Comparison of ENCODE assay signal across 12 mouse cellular contexts in the genomic region with DNA sequence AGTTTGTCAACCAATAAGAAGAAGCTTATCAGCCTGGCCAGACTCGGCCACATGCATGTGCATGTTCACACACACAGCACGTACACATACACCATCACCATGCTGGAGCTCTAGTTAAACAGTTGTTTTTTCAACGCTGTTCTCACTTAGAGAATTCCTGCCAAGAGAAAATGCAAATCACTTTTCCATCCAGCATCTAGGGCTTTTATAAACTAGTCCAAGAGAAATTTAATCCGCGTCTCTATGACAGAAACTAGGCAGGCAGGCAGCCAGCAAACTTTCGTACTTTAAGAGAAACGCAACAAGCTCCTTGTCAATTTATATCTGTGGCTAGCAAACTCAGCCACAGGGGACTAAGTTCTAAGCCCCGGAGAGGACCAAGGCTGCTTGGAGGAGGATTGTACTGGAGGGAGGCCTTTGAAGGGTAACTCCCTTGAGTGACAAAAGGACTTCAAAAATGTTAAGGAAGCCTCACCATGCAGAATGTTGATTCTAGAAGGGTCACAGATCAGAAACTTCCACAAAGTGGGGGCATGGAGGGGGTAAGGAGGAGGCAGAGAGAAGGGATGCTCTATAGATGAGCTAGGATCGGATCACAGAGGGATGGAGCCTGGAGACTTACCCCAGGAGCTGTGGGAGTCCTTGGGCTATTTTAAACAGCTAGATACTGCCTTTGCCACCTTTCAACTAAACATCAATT. TPM values are rescaled to one million over a fixed set of nuclear protein-coding genes. Genes with fewer than 3 reads are reported as not detected.
A peak's percentile ranks its signal among the peaks of the same experiment; 100 is the strongest.
DNase-seq lines count a peak whose midpoint lies in the region; ATAC-seq lines count a peak whose summit lies in the region.
"Had no signal": no experiment of that assay in that cellular context is flagged by ENCODE, and none has a peak within 500 bp of the region (broad histone marks: within the 10 kb centered on the region; RNA-seq: fewer than 3 reads in every experiment).

No protein-coding gene starts in this region.

- WGBS in heart, embryonic 16.5 days, result 47% methylated on average over 9 of the region's 9 CpGs
- WGBS in heart, embryonic 11.5 days (ENCODE audit: insufficient replicate concordance), result 61% methylated on average over 9 of the region's 9 CpGs
- WGBS in midbrain, embryonic 16.5 days, result 58% methylated on average over 9 of the region's 9 CpGs
- 84% methylated on average over 9 of the region's 9 CpGs for WGBS in midbrain, embryonic 10.5 days
- 45% methylated on average over 9 of the region's 9 CpGs for WGBS in stomach, embryonic 16.5 days

- 0 out of 2 replicates have a peak, but pooled peaks have one; percentile 11 for ATAC-seq in heart, embryonic 16.5 days (replicated peaks; ENCODE audit: extremely low read depth, insufficient read depth, low FRiP score)
- ATAC-seq in heart, embryonic 11.5 days (replicated peaks; ENCODE audit: insufficient number of reproducible peaks, low FRiP score, low TSS enrichment), result no peak
- ATAC-seq in midbrain, embryonic 16.5 days, result peak; percentile 28; the same call in 1 of the 2 replicates
- ATAC-seq in stomach, embryonic 16.5 days (ENCODE audit: insufficient read depth, low FRiP score), result peak; percentile 63; the same call in 1 of the 2 replicates
- ATAC-seq: liver, embryonic 12.5 days had no signal

- no peaks in the 10 kb centered on the region for H3K36me3 ChIP-seq in heart, embryonic 16.5 days (ENCODE audit: control insufficient read depth, insufficient read depth)
- H3K36me3 ChIP-seq in heart, embryonic 11.5 days (ENCODE audit: control insufficient read depth, insufficient read depth, low read length), result no peaks in the 10 kb centered on the region
- no peaks in the 10 kb centered on the region for H3K36me3 ChIP-seq in midbrain, embryonic 16.5 days (ENCODE audit: control insufficient read depth, insufficient read depth, low read length)
- H3K36me3 ChIP-seq in midbrain, embryonic 10.5 days, result no peaks in the 10 kb centered on the region
- H3K36me3 ChIP-seq in stomach, embryonic 16.5 days (ENCODE audit: control insufficient read depth, insufficient read depth, low read length), result no peaks in the 10 kb centered on the region
- H3K36me3 ChIP-seq: hindbrain, embryonic 10.5 days; liver, embryonic 12.5 days; neural tube, embryonic 12.5 days had no signal

- H3K4me3 ChIP-seq in heart, embryonic 16.5 days (ENCODE audit: low read length), result no peak overlapping the region
- no peak overlapping the region for H3K4me3 ChIP-seq in heart, embryonic 11.5 days (ENCODE audit: low read depth, low read length)
- H3K4me3 ChIP-seq in midbrain, embryonic 16.5 days (ENCODE audit: low read depth, low read length), result no peak overlapping the region
- no peak overlapping the region for H3K4me3 ChIP-seq in midbrain, embryonic 10.5 days
- H3K4me3 ChIP-seq in stomach, embryonic 16.5 days (replicated peaks; ENCODE audit: low read length), result no peak overlapping the region
- H3K4me3 ChIP-seq: hindbrain, embryonic 10.5 days; liver, embryonic 12.5 days; neural tube, embryonic 12.5 days had no signal

- no peak overlapping the region for H3K4me2 ChIP-seq in heart, embryonic 16.5 days (ENCODE audit: low read depth, low read length)
- H3K4me2 ChIP-seq in heart, embryonic 11.5 days, result no peak overlapping the region
- H3K4me2 ChIP-seq in midbrain, embryonic 16.5 days (ENCODE audit: low read length), result no peak overlapping the region
- no peak overlapping the region for H3K4me2 ChIP-seq in stomach, embryonic 16.5 days (ENCODE audit: low read depth, low read length)
- H3K4me2 ChIP-seq: liver, embryonic 12.5 days; neural tube, embryonic 12.5 days had no signal

- peaks cover 12% of the 10 kb centered on the region for H3K4me1 ChIP-seq in heart, embryonic 16.5 days (ENCODE audit: control insufficient read depth, insufficient read depth, low read length)
- no peaks in the 10 kb centered on the region for H3K4me1 ChIP-seq in heart, embryonic 11.5 days (ENCODE audit: control insufficient read depth, insufficient read depth, low read length)
- no peaks in the 10 kb centered on the region for H3K4me1 ChIP-seq in midbrain, embryonic 16.5 days (ENCODE audit: control insufficient read depth, insufficient read depth, low read length)
- H3K4me1 ChIP-seq in midbrain, embryonic 10.5 days, result no peaks in the 10 kb centered on the region
- H3K4me1 ChIP-seq in stomach, embryonic 16.5 days (ENCODE audit: control insufficient read depth, insufficient read depth, low read length), result peaks cover 10% of the 10 kb centered on the region
- H3K4me1 ChIP-seq: liver, embryonic 12.5 days; neural tube, embryonic 12.5 days had no signal

- H3K9me3 ChIP-seq in heart, embryonic 16.5 days (replicated peaks; ENCODE audit: control insufficient read depth, low read length), result no peaks in the 10 kb centered on the region
- H3K9me3 ChIP-seq in heart, embryonic 11.5 days (replicated peaks; ENCODE audit: control insufficient read depth, low read length), result no peaks in the 10 kb centered on the region
- H3K9me3 ChIP-seq in midbrain, embryonic 16.5 days (replicated peaks; ENCODE audit: control insufficient read depth, low read length, poor library complexity, severe bottlenecking), result no peaks in the 10 kb centered on the region
- H3K9me3 ChIP-seq in midbrain, embryonic 10.5 days (replicated peaks), result no peaks in the 10 kb centered on the region
- H3K9me3 ChIP-seq in stomach, embryonic 16.5 days (replicated peaks; ENCODE audit: control insufficient read depth, low read length), result no peaks in the 10 kb centered on the region
- H3K9me3 ChIP-seq: hindbrain, embryonic 10.5 days; liver, embryonic 12.5 days; neural tube, embryonic 12.5 days had no signal

- H3K27me3 ChIP-seq in heart, embryonic 16.5 days (ENCODE audit: control insufficient read depth, insufficient read depth, low read length), result no peaks in the 10 kb centered on the region
- no peaks in the 10 kb centered on the region for H3K27me3 ChIP-seq in heart, embryonic 11.5 days (ENCODE audit: control insufficient read depth, insufficient read depth, low read length)
- H3K27me3 ChIP-seq in midbrain, embryonic 16.5 days (ENCODE audit: control insufficient read depth, insufficient read depth, low read depth, low read length), result no peaks in the 10 kb centered on the region
- no peaks in the 10 kb centered on the region for H3K27me3 ChIP-seq in midbrain, embryonic 10.5 days (ENCODE audit: low read depth, poor library complexity, severe bottlenecking)
- no peaks in the 10 kb centered on the region for H3K27me3 ChIP-seq in stomach, embryonic 16.5 days (ENCODE audit: control insufficient read depth, insufficient read depth, low read length)
- H3K27me3 ChIP-seq: liver, embryonic 12.5 days; neural tube, embryonic 12.5 days had no signal

- H3K27ac ChIP-seq in heart, embryonic 16.5 days (ENCODE audit: low read length), result peak overlapping the region; percentile 6
- no peak overlapping the region for H3K27ac ChIP-seq in heart, embryonic 11.5 days (ENCODE audit: low read depth, low read length)
- H3K27ac ChIP-seq in midbrain, embryonic 16.5 days (ENCODE audit: low read length), result no peak overlapping the region
- no peak overlapping the region for H3K27ac ChIP-seq in midbrain, embryonic 10.5 days (replicated peaks)
- peak overlapping the region; percentile 63 for H3K27ac ChIP-seq in stomach, embryonic 16.5 days (ENCODE audit: low read length)
- H3K27ac ChIP-seq: hindbrain, embryonic 10.5 days; liver, embryonic 12.5 days; neural tube, embryonic 12.5 days had no signal

- no peak for DNase-seq in midbrain, embryonic 10.5 days (ENCODE audit: low spot score)
- peak; percentile 73 for DNase-seq in kidney, adult 9 months
- DNase-seq in ovary, adult 18-20 months (ENCODE audit: low spot score), result no peak
- no peak for DNase-seq in cerebellum, adult 9-11 months
- DNase-seq: adrenal gland, postnatal 25 days had no signal

- H3K9ac ChIP-seq in heart, embryonic 16.5 days (ENCODE audit: low read length), result no peak overlapping the region
- H3K9ac ChIP-seq in heart, embryonic 11.5 days (ENCODE audit: low read depth, low read length), result no peak overlapping the region
- no peak overlapping the region for H3K9ac ChIP-seq in midbrain, embryonic 16.5 days (ENCODE audit: low read depth, low read length)
- no peak overlapping the region for H3K9ac ChIP-seq in stomach, embryonic 16.5 days (ENCODE audit: low read length)
- H3K9ac ChIP-seq: liver, embryonic 12.5 days; neural tube, embryonic 12.5 days had no signal

RNA-seq across cellular contexts. Expression of a gene that starts 29.2 kb away (rescaled TPM):
- polyA plus RNA-seq in heart, embryonic 16.5 days (2015; fragmentation: Nextera tagmentation; extraction: Ambion mirVana), result 8.5 and 11.2 TPM in 2 replicates
- polyA plus RNA-seq in heart, embryonic 11.5 days (2014; fragmentation: Nextera tagmentation; extraction: Ambion mirVana), result 9.8 and 12.1 TPM in 2 replicates
- polyA plus RNA-seq in midbrain, embryonic 16.5 days (2015; fragmentation: Nextera tagmentation; extraction: Ambion mirVana), result 1.6 and 1.7 TPM in 2 replicates
- 2.6 and 3.2 TPM in 2 replicates for polyA plus RNA-seq in midbrain, embryonic 10.5 days (2016; fragmentation: Nextera tagmentation; extraction: Ambion mirVana)
- 14.7 and 14.8 TPM in 2 replicates for polyA plus RNA-seq in stomach, embryonic 16.5 days (2015; fragmentation: Nextera tagmentation; extraction: Ambion mirVana)

RNA-seq across cellular contexts. Expression of a gene that starts 29.3 kb away (rescaled TPM):
- 25.9 and 27.8 TPM in 2 replicates for polyA plus RNA-seq in heart, embryonic 16.5 days (2015; fragmentation: Nextera tagmentation; extraction: Ambion mirVana)
- 27.2 and 30.4 TPM in 2 replicates for polyA plus RNA-seq in heart, embryonic 11.5 days (2014; fragmentation: Nextera tagmentation; extraction: Ambion mirVana)
- polyA plus RNA-seq in midbrain, embryonic 16.5 days (2015; fragmentation: Nextera tagmentation; extraction: Ambion mirVana), result 26.9 and 28.8 TPM in 2 replicates
- 14.4 and 16.3 TPM in 2 replicates for polyA plus RNA-seq in midbrain, embryonic 10.5 days (2016; fragmentation: Nextera tagmentation; extraction: Ambion mirVana)
- 36.3 and 43.1 TPM in 2 replicates for polyA plus RNA-seq in stomach, embryonic 16.5 days (2015; fragmentation: Nextera tagmentation; extraction: Ambion mirVana)

Comparison
In these comparisons a context has a peak if more than half of its experiments do, and no peak if none do; other contexts are left out.
1. H3K27ac ChIP-seq: peak in heart, embryonic 16.5 days (single experiment) and stomach, embryonic 16.5 days (single experiment); none in heart, embryonic 11.5 days (single experiment), midbrain, embryonic 16.5 days (single experiment) and midbrain, embryonic 10.5 days (single experiment).